Mouse (Mus musculus) liver, postnatal 0 days (tissue): ENCODE measurements around the gene 4930402H24Rik. TPM values are rescaled to one million over a fixed set of nuclear protein-coding genes. Genes with fewer than 3 reads are reported as not detected.

ENCODE experiments used
- ATAC-seq: fragments of 200-750 bp; cut with Nextera tagmentation; 2 replicates; pipeline ENCODE4 v1.8.0; 2017; ENCODE audit warnings: mild to moderate bottlenecking, moderate library complexity
- DNase-seq: peaks from one replicate; pipeline ENCODE4 v3.0.0-alpha.2; 2016
- H3K27ac ChIP-seq: fragments of 300-500 bp; sonication (generic); 2 replicates; pipeline ENCODE4 v1.5.1; 2014; ENCODE audit warnings: antibody characterized with exemption, moderate library complexity, mild to moderate bottlenecking, low read depth
- H3K27me3 ChIP-seq: fragments of 300-500 bp; sonication (generic); 2 replicates; pipeline ENCODE4 v1.6.1; 2014; ENCODE audit warnings: low read length, control low read depth, mixed read lengths; ENCODE audit not compliant: insufficient read depth
- H3K36me3 ChIP-seq: fragments of 300-500 bp; sonication (generic); replicated peaks from 2 replicates; pipeline ENCODE4 v1.6.1; 2014; ENCODE audit warnings: mild to moderate bottlenecking, control low read depth, low read length, moderate library complexity, mixed read lengths; ENCODE audit not compliant: insufficient read depth
- H3K4me1 ChIP-seq: fragments of 300-500 bp; sonication (generic); 2 replicates; pipeline ENCODE4 v1.6.1; 2014; ENCODE audit warnings: antibody characterized with exemption, mild to moderate bottlenecking, control low read depth; ENCODE audit not compliant: insufficient read depth
- H3K4me2 ChIP-seq: fragments of 300-500 bp; sonication (generic); 2 replicates; pipeline ENCODE4 v1.6.1; 2014; ENCODE audit warnings: low read depth, mild to moderate bottlenecking, low read length, moderate library complexity, mixed read lengths
- H3K4me3 ChIP-seq: fragments of 300-500 bp; sonication (generic); 2 replicates; pipeline ENCODE4 v1.5.1; 2014; ENCODE audit warnings: low read depth, low read length
- H3K9ac ChIP-seq: fragments of 300-500 bp; sonication (generic); replicated peaks from 2 replicates; pipeline ENCODE4 v1.6.1; 2014; ENCODE audit warnings: mild to moderate bottlenecking, moderate library complexity
- H3K9me3 ChIP-seq: fragments of 300-500 bp; sonication (generic); 2 replicates; pipeline ENCODE4 v1.6.1; 2016; ENCODE audit warnings: mild to moderate bottlenecking, control low read depth, low read length, mixed read lengths
- CTCF ChIP-seq: sonication (generic); IDR thresholded peaks from 2 replicates; pipeline ENCODE4 v1.5.1; 2016; ENCODE audit warnings: antibody characterized with exemption, low read depth
- EP300 ChIP-seq: IDR thresholded peaks from 2 replicates; pipeline ENCODE4 v1.6.1; 2016; ENCODE audit warnings: antibody characterized with exemption, low read depth, mild to moderate bottlenecking
- WGBS: fragments of 180-500 bp; shearing (Covaris S2); extraction: QIAGEN DNeasy Blood & Tissue Kit; methylation state at CpG from one replicate; pipeline ENCODE4 v1.1.7; 2014; ENCODE audit not compliant: insufficient replicate concordance; 5-methylcytosine and 5-hydroxymethylcytosine counted together
- polyA plus RNA-seq: library from polyadenylated mRNA; unstranded; fragments of >200 nt; fragmentation: Nextera tagmentation; extraction: Ambion mirVana; gene quantifications from 2 replicates; pipeline ENCODE4 v1.2.1, GENCODE M21; 2015

Gene 4930402H24Rik
- polyA plus RNA-seq, 1 experiment from 2014 or later, result 8.9 TPM

DNA sequence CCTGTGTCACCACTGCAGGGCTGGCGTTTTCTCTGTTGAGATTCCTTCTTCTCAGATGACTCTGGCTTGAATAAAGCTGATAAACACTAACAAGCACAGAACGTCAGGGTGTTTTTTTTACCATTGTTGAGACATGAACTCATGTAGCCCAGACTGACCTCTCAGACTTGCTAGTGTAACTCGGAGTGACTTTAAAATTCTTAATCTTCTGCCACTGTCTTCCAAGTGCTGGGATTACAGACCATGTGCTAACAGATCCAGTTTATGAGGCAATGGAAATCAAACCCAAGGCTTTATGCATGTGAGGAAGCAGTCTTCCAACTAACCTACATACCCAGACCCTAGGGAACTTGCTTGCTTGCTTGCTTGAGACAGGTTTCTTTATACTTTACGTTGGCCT is 56.5 kb downstream of the 4930402H24Rik start:
- Histone ChIP-seq H3K9ac (no peak overlapping the region), H3K36me3 (no peaks in the 10 kb centered on the region), H3K4me1 (peaks cover 3% of the 10 kb centered on the region; the same call in 1 of the 2 replicates), H3K27ac (no peak overlapping the region), H3K4me3 (no peak overlapping the region), H3K9me3 (no peaks in the 10 kb centered on the region), H3K4me2 (no peak overlapping the region), H3K27me3 (no peaks in the 10 kb centered on the region)
- TF ChIP-seq CTCF (no peak), EP300 (no peak)
- no peak for ATAC-seq
- DNase-seq, result no peak
- WGBS, result 73% methylated on average over 4 of the region's 4 CpGs

DNA sequence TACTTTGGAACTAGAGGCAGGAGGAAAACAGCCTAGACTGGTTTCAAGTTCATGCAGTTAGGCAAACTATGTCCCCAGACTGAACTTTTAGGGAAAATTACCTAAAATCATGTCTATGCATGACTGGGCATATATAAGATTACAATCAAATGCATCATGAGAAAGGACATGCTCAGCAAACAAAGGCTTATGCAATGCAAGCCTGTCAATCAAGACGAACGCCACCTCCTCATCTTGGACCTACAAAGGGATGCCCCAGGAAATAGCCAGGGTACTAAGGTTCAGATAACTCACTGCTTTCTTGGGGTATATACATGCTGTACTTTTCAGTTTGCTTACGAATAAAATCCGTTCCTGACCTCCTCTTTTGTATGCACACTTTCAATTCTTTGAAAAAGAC is 57.9 kb downstream of the 4930402H24Rik start:
- 69% methylated on average over 4 of the region's 4 CpGs for WGBS
- Histone ChIP-seq H3K27ac (no peak overlapping the region), H3K27me3 (no peaks in the 10 kb centered on the region), H3K9ac (no peak overlapping the region), H3K4me1 (peaks cover 3% of the 10 kb centered on the region; the same call in 1 of the 2 replicates), H3K4me3 (no peak overlapping the region), H3K4me2 (no peak overlapping the region), H3K36me3 (no peaks in the 10 kb centered on the region), H3K9me3 (no peaks in the 10 kb centered on the region)
- DNase-seq (no peak), ATAC-seq (no peak)
- TF ChIP-seq CTCF, result no peak
- no peak for TF ChIP-seq EP300

DNA sequence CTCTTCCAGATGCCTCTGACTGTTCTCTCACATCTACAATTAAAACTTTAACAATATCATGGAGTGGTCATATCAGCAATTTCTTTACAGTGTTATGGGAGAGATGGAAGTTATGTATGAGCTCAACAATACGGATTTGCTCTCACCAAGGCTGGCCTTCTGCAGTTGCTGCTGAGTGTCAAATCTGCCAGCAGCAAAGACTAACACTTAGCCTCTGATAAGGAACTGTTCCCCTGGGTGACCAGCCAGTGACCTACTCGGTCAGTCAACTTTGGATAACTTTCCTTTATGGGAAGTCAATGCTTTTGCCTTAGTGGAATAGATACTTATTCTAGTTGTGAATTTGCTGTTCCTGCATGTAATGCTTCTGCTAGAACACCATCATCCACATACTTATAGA is 62.6 kb downstream of the 4930402H24Rik start:
- Histone ChIP-seq H3K9me3 (no peaks in the 10 kb centered on the region), H3K27me3 (no peaks in the 10 kb centered on the region), H3K27ac (no peak overlapping the region), H3K36me3 (no peaks in the 10 kb centered on the region), H3K4me2 (no peak overlapping the region), H3K9ac (no peak overlapping the region), H3K4me3 (no peak overlapping the region), H3K4me1 (0 out of 2 replicates have a peak, but pooled peaks cover 8% of the 10 kb centered on the region)
- DNase-seq (no peak), ATAC-seq (no peak)
- 47% methylated on average over 2 of the region's 2 CpGs for WGBS
- TF ChIP-seq CTCF (no peak), EP300 (no peak)

DNA sequence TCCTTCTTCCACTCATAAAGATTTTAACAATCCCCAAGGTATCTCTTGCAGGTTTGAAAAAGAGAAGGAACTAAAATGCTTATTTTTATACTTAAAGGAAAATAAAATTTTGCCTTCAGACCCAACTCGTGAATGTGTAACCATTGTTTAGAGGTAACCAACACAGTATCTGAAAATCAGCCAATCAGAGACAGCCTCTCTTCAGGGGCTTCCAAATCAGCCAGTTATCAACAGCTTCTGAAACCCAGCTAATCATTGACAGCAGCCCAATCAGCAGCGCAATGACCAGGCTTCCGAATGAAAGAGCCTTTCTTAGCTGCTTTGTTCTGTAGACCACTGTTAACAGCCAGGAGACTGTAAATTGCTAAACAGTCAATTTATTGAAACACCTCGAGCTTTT is 65.4 kb downstream of the 4930402H24Rik start:
- 16% methylated on average over 4 of the region's 4 CpGs for WGBS
- H3K9me3 ChIP-seq, result no peaks in the 10 kb centered on the region
- DNase-seq (peak; percentile 51), ATAC-seq (peak; percentile 33; the same call in 1 of the 2 replicates)
- H3K4me2 ChIP-seq, result peak overlapping the region; percentile 99
- no peak overlapping the region for H3K27ac ChIP-seq
- 0 out of 2 replicates have a peak, but pooled peaks cover 11% of the 10 kb centered on the region for H3K4me1 ChIP-seq
- H3K9ac ChIP-seq, result no peak overlapping the region
- TF ChIP-seq EP300, result no peak
- TF ChIP-seq CTCF, result no peak
- H3K27me3 ChIP-seq, result no peaks in the 10 kb centered on the region
- no peaks in the 10 kb centered on the region; the same call in 1 of the 2 replicates for H3K36me3 ChIP-seq
- H3K4me3 ChIP-seq, result peak overlapping the region; percentile 97; the same call in 1 of the 2 replicates

DNA sequence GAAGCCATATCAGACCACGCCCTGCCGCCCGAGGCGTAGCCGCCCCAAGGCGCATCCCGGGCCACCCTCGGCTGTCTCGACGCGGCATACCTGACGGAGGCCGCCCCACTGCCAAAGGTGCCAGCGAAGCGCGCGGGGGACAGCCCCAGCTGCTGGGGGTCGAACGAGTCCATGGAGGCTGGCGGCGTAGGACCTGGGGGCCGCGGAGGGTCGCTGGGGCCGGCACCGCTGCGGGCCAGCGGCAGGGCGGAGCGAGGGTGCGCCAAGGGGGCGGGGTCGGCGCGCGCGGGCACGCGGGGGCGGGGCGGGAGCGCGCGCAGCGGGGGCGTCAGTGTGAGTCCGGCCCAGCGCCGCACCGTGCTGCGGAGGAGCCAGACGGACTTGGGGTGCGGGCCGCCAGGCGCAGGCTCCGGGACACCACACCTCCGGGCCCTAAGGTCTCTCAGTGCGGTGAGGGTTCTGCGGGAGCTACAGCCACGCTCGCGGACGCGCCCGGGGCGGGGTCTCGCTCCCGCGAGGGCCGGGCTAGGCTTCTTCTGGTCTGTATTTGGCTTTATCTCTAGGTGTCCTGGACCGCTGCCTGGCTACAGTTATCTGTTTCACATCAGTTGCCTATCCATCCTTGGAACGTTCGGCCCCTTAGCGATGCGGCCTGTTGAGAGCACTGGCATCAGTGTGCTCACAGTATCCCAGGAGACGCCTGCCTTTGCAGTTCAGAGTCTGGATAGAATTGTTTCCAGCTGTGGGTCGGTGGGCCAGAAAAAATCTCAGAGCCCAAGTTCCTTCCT is 66.1 kb downstream of the 4930402H24Rik start:
- WGBS, result under 1% methylated on average over 48 of the region's 77 CpGs
- TF ChIP-seq EP300 (no peak), CTCF (no peak)
- Histone ChIP-seq H3K4me2 (peak overlapping the region; percentile 99), H3K9ac (peak overlapping the region; percentile 81), H3K27me3 (no peaks in the 10 kb centered on the region), H3K36me3 (no peaks in the 10 kb centered on the region; the same call in 1 of the 2 replicates), H3K27ac (peak overlapping the region; percentile 91), H3K9me3 (no peaks in the 10 kb centered on the region), H3K4me1 (peaks cover 11% of the 10 kb centered on the region; the same call in 1 of the 2 replicates), H3K4me3 (peak overlapping the region; percentile 97)
- ATAC-seq (peak; percentile 93), DNase-seq (peak; percentile 90)

DNA sequence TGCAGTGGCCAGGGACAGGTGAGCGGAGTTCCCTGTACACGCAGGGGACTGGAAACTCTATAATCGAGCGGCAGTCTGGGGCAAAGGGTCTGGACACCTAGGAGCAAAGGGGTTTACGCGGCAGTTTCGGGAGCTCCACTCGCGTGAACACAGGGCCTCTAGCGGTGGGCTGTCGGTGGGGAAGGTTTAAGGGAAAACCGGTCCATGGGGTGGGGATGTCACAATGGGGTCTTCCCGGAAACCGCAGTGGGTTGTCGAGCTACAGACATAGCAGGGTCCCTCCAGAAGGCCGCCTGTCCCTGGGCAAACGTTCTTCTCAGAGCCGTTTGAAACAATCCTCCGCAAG is 66.7 kb downstream of the 4930402H24Rik start:
- H3K4me2 ChIP-seq, result peak overlapping the region; percentile 99
- DNase-seq, result no peak
- H3K4me1 ChIP-seq, result peaks cover 11% of the 10 kb centered on the region; the same call in 1 of the 2 replicates
- no peaks in the 10 kb centered on the region for H3K27me3 ChIP-seq
- H3K27ac ChIP-seq, result peak overlapping the region; percentile 91
- H3K36me3 ChIP-seq, result no peaks in the 10 kb centered on the region; the same call in 1 of the 2 replicates
- H3K9ac ChIP-seq, result peak overlapping the region; percentile 81
- ATAC-seq, result peak; percentile 56
- under 1% methylated on average over 19 of the region's 19 CpGs for WGBS
- TF ChIP-seq CTCF (peak; percentile 39), EP300 (no peak)
- peak overlapping the region; percentile 97 for H3K4me3 ChIP-seq
- H3K9me3 ChIP-seq, result no peaks in the 10 kb centered on the region
